Mouse (Mus musculus) right cerebral cortex, postnatal 10 days (tissue): ENCODE measurements around the gene Nap1l4.
"Not testable (repeated sequence)": the region's sequence is repeated elsewhere in the genome, so short reads cannot be mapped to it uniquely, and the experiment has no call there.

ENCODE experiments used
- DNase-seq, 2 experiments: peaks; one replicate each; pipeline ENCODE4 v3.0.0; 2021; ENCODE audit warnings: low spot score in 2 of 2

Nap1l4 gene

DNA sequence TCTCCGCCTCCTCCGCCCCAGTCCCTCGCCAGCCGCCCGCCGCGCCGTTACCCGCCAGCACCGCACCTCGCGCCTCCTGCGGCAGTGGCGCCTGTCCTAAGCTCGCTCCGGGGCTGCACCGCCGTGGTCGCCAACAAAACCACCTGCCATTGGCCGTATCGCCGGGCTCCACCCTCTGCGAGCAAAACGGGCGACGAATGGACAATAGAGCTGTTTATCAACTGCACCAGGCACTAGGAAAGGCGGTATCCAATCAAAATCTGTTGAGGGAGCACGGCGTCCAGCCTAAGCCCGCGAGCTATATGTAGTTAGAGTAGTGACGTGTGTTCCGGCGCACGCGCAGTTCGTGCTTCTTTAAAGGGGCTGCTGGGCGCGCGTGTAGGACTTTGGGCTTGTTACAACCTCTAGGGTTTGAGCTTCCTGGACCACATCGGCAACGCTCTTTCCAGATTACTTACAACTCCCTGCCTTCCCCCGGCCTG is at the start of gene Nap1l4:
TSS of gene Nap1l4 (minus strand) at position 131 of the 482 bp plus-strand sequence.
- peak; percentile 98 to 100 for DNase-seq

DNA sequence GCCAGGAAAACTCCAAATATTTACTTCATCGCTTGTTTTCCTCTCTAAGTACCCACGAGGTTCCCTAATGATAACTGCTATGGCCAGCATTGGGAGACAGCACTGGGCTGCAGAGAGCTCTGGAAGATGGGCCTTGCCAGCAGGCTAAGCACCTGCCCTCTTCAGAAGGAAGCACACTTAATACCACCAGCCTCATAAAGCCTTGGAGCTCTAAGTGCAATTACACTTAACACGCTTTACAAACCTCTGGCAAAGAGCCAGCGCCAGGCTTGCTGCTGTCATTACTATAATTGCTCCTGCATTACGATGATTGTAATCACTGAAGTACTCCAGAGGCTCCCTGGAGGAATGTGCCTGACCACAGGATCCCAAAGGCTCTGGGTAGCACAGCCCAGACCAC is 46.0 kb upstream of the Nap1l4 start:
- peak; percentile 35 for DNase-seq

DNA sequence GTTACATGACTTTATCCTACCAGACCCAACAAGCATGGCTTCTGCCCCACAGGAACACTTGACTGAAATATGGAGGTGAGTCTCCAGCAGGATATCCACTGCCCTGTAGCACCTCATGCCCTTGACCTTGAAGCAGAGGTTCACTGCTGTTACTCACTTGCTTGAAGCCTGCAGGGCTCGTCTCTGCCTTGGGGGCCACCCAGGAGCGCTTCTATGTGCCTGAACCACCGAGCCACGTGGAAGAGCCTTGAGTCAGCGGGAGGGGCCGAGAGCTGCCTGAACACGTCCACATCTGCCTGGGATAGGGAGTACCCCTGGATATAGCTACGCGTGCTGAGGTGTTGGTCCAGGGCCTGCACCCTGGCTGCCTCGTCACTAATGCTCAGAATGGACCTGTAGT is 43.3 kb upstream of the Nap1l4 start:
- DNase-seq = no peak

DNA sequence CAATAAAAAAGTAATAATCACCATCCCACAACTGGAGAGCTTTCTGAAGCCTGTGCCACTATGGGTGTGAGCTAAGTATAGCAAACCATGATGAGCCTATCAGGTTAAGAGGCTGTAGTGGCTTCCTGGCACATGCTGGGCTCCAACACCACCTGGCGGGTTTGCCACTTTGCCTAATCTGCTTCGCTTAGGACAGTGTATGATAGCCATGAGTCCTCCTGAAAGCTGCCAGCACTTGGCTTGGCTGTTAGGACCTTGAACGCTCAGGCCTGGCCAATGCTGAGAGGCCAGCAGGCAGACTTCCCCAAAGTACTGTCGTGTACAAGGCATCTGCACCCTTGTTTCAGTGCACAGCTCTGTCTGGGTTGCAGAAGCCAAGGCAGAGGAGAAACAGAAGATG is 39.1 kb upstream of the Nap1l4 start:
- DNase-seq = no peak

DNA sequence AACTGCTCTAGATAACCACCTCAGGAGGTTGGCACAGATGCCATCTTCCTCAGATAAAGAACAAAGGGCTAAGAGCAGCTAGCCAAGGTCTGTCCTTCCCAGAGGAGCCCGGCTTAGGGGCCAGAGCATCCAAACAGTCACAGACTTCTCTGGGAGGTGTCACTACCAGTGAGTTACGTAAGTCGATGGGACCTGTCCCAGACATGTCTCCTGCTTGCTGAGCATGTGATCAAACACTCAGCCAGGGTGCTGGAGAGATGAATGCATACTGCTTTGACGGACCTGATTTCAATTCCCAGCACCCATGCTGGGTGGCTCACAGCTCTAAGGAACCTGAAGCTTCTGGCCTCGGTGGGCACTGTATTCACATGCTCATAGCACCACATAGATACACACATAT is 38.7 kb upstream of the Nap1l4 start:
- DNase-seq = no peak

DNA sequence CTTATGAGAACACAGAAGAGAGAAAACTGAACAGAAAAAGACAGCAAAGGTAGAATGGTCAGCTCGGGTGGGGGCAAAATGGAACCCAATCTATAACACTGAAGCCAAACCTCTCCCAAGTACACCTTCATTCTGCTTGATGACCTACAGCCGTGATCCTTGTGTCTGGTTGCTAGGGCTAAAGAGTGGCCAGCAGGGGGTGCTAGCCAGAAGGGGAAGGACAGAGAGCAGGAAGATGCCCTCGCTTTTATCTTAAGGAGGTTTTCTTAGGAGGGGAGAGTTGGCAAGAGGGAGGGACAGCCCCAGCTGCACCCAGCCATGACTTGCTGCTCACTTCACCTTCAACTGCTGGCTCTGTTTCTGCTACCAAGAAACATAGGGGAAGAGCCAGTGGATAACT is 35.0 kb upstream of the Nap1l4 start:
- peak in 1 of 2 experiments; percentile 60 for DNase-seq

DNA sequence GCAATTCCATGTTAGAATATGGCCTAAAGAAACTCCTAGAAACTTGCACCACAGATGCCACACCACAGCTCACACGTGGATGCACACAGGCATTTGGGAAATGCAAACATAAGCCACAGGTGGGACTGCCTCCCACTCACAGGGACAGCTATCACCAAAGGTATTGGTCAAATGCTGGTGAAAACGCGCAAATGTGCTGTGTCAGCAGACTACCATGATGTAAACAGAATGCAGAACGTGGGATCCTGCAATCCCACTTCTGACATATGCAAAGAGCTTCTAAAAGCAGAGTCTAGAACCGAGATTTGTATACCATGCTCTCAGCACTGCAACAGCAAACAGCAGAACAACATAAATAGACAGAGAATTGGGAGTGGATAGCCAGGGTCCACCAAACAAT is 34.1 kb upstream of the Nap1l4 start:
- no peak for DNase-seq

DNA sequence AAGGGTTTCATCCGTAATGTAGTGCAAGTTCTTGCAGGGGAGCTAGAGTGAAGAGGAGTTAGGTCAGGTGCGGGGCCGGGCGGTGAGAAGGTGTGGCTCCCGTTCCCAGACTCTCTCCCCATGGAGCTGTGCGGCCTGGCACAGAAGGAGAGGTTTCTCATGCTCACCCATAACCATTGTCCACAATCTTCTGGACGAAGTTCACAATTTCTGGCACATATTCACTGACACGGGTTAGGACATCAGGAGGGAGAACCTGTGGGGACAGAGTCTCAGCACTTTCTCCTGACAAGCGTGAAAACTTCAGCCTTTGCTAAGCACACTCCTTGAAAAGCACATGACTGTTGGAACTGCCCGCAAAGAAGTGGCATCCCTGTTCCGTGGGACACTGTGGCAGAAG is 26.8 kb upstream of the Nap1l4 start:
- no peak for DNase-seq

DNA sequence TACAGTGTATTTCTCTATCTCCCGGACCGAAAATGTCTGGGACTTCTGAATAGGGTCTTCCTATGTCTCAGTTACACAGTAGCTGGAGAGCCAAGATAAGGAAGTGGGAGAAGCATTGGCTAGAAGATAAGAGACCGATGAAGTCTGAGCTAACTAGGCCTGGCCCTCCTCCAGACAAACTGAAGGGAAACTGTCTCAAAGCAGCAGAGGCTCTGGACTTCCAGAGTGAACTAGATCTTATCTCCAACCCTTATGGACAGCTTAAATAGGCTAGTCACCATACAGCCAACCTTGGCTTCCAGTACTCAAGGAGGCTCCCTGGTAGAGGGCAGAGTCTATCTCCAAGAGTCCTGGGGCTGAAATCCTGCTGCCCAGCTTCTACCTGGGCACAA is 16.7 kb upstream of the Nap1l4 start:
- DNase-seq = no peak

DNA sequence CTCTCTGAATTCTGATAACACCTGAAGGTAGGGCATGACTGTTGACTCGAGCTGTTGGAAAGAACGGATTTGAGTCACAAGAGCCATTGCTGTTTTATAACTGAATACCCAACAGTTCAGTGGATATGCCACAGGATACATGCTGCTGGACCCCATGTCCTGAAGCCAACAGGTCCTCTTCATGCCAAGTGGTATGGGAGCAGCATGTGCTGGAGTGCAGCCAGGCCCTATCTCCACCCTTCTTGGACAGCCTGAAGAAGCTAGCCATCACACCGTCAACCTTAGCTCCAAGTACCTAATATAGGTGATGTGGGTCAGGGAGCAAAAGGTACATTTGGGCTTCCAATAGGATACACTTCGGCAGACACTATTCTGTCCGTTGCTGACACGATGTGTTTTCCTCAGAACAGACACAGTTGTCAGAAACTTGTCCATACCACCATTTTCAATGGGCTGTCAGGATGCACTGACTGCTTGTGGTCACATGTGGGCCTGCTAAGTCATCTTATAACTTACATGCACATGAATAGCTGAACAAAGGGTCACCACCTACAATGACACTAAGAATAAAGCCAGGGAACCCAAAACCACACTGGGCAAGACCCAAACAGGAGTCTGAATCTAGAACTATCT is 16.2 kb upstream of the Nap1l4 start:
- no peak for DNase-seq

DNA sequence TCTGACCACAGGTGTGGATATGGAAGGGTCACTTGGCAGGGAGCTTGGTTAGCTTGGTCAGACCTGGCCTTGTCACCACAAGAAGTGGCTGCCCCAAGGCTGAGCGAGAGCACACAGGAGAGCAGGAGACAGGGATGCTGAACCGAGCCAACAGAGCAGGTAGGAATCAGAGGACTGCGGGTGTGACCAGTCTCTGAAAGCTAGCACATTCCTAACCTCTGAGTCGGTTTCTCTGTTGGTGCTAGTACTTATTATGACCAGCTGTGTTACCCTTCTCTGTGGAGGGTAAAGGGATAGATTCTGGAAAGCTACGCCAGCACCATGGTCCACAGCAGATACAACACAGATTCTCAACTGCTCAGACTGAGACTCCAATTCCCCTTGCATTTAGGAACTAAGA is 14.9 kb upstream of the Nap1l4 start:
- DNase-seq = no peak

DNA sequence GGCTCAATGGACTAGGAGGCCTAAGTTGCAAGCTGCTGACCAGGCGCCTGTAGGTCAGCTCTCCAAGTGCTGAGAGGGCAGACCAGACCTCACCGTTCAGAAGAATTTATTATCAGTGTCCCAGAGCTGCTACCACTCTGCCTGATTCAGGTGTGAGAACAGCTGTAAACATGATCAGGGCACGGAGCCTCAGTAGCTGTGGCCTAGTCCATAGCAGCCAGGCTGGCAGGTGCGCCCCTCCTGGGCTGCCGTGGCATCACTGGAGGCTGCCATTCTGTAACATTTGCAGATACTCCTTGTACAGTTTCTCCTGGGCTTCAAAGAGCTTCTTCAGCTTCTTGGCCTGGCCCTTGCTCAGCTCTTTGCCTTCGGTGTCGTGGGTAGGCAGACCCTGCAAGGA is 8.7 kb upstream of the Nap1l4 start:
- DNase-seq = no peak

DNA sequence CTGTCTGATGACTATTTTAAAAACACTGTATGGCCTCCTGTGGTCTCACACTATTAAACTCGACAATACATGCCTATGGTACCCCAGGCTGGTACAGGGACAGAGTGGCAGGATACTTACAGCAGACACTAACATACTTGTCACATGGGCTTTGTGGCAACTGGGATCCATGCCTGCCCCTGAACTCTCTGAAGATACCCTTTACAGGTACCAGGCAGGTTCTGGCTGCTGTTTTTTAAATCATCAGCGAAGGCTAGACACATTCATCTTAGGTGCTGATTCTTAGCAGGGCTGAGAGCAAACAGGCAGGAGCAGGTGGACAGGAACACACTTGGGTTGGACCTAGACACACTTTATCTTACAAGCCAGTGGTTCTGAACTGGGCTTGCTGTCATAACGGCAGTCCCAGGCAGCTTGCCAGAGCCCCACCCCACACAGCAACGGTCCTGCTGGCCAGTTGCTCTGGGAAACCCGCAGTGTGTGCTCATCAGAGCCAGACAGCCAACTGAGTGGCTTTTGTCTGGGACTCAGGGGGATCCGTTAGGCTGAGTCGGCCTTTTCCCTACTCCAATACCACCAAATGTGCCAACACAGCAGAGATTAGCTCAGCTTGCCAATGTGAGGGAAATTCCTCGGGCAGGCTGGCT is 8.2 kb upstream of the Nap1l4 start:
- DNase-seq = peak; percentile 69

DNA sequence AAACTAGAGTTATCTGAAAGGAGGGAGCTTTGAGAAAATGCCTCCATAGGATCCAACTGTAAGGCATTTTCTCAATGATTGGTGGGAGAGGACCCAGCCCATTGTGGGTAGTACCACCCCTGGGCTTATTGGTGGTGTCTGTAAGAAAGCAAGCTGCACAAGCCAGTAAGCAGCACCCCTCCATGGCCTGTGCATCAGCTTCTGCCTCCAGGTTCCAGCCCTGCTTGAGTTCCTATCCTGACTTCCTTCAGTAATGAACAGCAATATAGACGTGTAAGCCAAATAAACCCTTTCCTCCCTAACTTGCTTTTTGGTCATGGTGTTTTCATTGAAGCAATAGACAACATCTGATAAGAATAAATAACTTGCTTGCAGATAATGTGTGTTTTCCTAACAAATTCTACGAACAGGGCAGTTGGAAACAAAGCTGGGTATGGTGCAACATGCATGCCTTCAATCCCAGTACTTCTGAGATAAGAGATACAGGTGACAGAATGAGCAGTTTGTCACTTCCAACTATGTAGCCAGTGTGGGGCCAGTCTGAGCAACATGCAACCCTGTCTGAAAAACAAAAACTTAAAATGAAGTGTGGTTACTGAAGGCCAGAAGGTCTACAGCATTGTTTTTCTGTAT is 798 bp upstream of the Nap1l4 start:
- peak in 1 of 2 experiments; percentile 28 for DNase-seq

DNA sequence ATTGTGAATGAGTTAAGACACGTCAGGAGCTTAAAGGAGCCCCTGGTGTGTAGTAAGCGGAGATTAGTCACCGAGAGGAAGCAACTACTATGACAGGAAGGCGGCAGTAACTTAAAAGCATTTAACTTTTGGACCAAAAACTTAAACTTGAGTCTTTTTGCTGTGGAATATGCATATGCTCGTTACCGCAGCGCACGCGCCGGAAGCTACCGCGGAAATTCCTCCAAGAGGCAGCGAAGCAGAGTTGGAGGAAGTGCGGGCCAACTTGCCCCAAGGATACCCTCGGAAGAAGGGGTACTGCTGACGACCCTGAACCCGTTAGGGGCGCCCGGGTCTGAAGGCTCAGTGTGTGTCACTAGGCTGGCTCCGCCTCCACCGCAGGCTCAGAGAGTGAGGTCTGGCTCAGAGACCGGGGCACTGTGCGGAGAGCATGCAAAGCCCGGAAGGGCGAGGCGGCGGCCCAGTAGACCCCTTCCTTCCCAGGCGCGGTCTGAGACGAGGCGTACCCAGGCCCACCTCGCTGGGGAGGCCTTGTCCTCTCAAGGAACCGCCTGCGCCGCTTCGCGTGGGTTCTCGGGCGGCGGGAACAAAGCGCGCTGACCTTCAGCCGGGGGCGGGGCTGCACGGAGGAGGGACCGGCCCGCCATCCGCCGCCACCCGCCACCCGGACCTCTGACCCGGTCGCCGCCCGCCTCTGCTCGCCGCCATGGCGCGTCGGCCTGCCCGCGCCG is 510 bp downstream of the Nap1l4 start:
- DNase-seq = peak; percentile 30 to 68

DNA sequence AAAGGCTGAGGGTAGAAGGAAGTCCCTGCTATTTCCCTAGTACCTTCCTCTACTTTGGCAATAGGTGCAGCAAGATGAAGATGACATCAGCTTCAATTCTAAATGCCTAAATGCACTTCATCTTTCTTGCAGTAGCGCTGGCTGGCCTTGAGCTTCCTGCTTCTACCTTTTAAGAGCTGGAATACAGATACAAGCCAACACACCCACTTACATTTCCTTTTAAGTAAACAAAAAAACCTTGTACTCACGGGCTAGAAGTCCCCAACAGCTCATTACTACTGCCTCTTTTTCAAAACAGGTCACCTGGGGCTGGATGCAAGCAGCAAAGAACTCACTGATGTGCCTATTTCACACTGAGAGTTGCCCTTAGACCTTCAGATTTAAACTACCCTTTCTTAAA is 2.4 kb downstream of the Nap1l4 start:
- DNase-seq = no peak

DNA sequence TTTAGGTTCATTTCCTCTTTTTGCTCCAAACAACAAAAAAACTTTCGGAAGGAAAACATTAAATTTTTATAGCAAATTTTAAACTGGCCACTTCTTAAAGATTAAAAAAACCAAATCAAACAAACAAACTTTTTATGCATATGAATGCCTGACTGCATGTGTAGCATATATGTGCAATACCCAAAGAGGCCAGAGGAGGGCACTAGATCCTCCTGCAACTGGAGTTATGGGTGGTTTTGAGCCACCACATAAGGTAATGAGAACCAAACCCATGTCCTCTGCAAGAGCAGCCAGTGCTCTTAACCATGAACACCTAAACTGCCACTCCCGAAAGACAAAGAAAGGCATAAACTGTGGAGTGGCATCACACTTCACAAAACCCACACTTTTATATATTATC is 4.5 kb downstream of the Nap1l4 start:
- DNase-seq = no peak

DNA sequence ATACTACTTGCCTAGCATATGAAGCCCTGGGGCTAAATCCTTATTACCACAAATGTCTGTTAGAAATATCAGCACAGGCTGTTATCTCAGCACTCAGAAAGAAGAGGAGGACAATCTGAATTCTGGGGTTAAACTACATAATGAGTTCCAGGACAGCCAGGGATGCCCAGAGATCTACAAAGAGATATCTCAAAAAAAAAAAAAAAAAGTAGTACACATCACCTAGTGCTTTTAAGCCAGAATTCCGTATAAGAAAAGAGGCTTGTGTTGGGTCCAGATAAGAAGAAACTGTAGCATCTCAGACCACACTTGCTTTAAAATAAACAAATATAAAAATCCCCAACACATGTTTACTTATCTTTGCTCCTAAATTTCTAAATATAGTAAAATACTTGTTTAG is 10.2 kb downstream of the Nap1l4 start:
- no peak for DNase-seq

DNA sequence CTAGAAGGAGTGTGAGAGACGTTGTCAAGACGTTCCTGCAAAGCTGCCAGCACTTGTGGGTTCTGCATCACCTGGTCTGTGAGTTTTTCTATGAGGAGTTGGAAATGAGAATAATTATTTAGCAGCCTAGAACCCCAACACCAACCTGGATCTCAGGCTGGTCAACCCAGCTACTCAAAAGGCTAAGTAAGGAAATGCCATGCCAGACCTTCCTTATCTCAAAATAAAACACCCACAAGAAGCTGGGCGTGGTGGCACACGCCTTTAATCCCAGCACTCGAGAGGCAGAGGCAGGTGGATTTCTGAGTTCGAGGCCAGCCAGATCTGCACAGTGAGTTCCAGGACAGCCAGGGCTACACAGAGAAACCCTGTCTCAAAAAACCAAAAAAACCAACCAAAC is 10.7 kb downstream of the Nap1l4 start:
- not testable (repeated sequence) for DNase-seq

DNA sequence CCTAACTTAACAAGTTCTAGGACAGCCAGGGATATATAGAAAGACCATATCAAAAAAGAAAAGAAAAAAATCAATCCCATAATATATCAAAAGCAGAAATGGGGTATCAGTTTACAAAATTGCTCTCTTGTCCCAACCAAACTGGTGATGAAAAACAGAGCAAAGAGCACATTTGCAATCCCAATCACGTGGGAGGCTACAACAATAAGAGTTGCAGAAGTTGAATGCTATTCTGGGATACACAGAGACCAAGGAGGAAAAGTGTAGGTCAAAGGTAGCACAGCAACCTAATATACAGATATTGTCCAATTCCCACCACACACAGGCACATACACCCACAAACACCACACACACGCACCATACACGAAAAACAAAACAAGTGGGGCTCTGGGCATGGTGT is 12.7 kb downstream of the Nap1l4 start:
- no peak for DNase-seq

DNA sequence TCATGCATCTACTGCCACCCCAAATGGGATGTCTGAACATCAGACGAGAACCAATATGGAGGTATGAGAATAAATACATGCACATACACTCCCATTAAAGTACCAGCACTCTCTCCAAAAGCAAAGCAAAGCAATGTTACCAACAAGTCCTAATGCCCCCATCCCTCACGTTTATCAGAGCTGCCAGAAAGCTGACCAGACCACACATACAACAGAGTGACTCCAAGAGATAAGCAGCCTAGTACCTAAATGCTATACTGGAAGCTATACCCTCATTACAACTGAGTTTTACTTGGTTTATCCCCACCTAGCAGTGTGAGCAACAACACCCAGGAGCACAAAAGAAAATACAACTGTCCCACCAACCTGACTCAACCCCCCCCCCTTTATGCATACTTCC is 15.6 kb downstream of the Nap1l4 start:
- no peak for DNase-seq

DNA sequence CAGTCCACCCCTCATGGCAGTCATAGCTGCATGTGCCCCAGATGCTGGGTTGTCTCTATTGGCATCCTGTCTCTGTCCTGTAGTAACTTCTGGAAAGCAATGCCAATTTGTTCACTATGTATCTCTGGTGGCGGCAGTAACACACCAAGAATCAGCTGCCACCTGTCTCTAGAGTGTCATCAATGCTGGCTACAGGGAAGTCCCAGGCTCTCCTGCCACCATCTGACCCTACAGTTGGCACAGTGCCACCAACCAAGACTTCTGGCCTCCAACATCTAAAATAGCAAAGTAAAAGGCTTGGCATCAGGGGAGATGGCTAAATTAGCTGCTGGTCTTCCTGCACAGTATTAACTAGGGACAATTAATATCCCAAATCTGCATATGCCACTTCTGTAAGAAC is 16.5 kb downstream of the Nap1l4 start:
- no peak for DNase-seq

DNA sequence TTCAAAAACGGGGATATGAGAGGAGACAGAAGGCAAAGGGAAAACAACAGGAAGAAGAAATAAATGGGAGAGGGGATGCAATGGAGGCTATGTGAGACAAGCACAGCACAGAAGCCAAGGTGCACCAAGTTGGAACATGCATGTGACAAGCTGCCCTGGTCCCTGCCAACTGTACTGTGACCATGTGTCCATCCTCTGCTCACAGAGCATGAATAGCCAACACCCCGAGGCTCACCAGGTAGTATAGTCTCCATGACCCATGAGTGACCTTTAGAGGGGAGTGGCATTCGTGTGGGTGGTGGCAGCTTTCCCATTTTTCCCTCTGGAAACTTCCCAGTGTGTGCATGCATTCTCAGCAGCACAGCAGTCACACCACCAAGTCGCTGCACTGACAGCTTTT is 29.6 kb downstream of the Nap1l4 start:
- no peak for DNase-seq
